Mouse (Mus musculus) lung, adult 2 months (tissue): ENCODE data around the gene Gpr176. TPM values are rescaled to one million over a fixed set of nuclear protein-coding genes. Genes with fewer than 3 reads are reported as not detected.

Source experiments
- DNase-seq: peaks from one replicate; pipeline ENCODE4 v3.0.0; 2022
- H3K4me1 ChIP-seq: fragments of 200-500 bp; 2 replicates; pipeline ENCODE4 v1.6.1; 2011; ENCODE audit warnings: low read length; ENCODE audit not compliant: control insufficient read depth, insufficient read depth
- H3K4me3 ChIP-seq: fragments of 200-500 bp; replicated peaks from 2 replicates; pipeline ENCODE3; 2011; ENCODE audit warnings: low read depth, mild to moderate bottlenecking, control low read depth, low read length; ENCODE audit errors: extremely low read depth
- CTCF ChIP-seq: fragments of 200-500 bp; IDR thresholded peaks from 2 replicates; pipeline ENCODE4 v1.5.1; 2011; ENCODE audit warnings: mild to moderate bottlenecking, low read length, control low read depth; ENCODE audit not compliant: insufficient read depth
- POLR2A ChIP-seq: fragments of 200-500 bp; IDR thresholded peaks from 2 replicates; pipeline ENCODE4 v1.6.1; 2011; ENCODE audit warnings: low read depth, mild to moderate bottlenecking, control low read depth, low read length, borderline replicate concordance; ENCODE audit errors: extremely low read depth
- WGBS: fragments of 180-500 bp; shearing (Covaris S2); methylation state at CpG from one replicate; pipeline ENCODE4 v1.1.7; 2018; 5-methylcytosine and 5-hydroxymethylcytosine counted together
- polyA plus RNA-seq: library from polyadenylated mRNA; depleted of rRNA; stranded (reverse); fragments of >200 nt; gene quantifications from 2 replicates; pipeline ENCODE4 v1.2.3, GENCODE M21; 2012; rRNA removed

Gene Gpr176
- polyA plus RNA-seq, 1 experiment, result 0.31 TPM

GRCm38 (mm10) chr2:118230544-118230943, 142.7 kb downstream of the Gpr176 start:
- H3K4me1 ChIP-seq, result no peaks in the 10 kb centered on the region
- WGBS, result 35% methylated on average over 3 of the region's 3 CpGs
- no peak for DNase-seq
- H3K4me3 ChIP-seq, result no peak overlapping the region
- TF ChIP-seq CTCF, result no peak
- no peak for TF ChIP-seq POLR2A

- TF ChIP-seq POLR2A, result no peak
- no peak for TF ChIP-seq CTCF
These were observed 144.6 kb downstream of the Gpr176 start for GRCm38 (mm10) chr2:118228486-118229079.

More at GRCm38 (mm10) chr2:118228486-118229079, 144.6 kb downstream of the Gpr176 start:
- no peak for DNase-seq
- Histone ChIP-seq H3K4me3 (no peak overlapping the region), H3K4me1 (no peaks in the 10 kb centered on the region)
- 87% methylated on average over 4 of the region's 4 CpGs for WGBS

Other genes with a start within 250 kb of the Gpr176 start
- gene Fsip1, start 116.5 kb downstream of the Gpr176 start, polyA plus RNA-seq, result 0.50 and 0.60 TPM in 2 replicates
- gene Eif2ak4, start 15.2 kb upstream of the Gpr176 start, polyA plus RNA-seq, result 11.1 and 12.2 TPM in 2 replicates
- 53.4 and 70.5 TPM in 2 replicates for gene Srp14, start 106.3 kb upstream of the Gpr176 start, polyA plus RNA-seq
- gene Bmf, start 176.3 kb upstream of the Gpr176 start, polyA plus RNA-seq, result 31.5 and 35.9 TPM in 2 replicates
- 1.0 and 2.7 TPM in 2 replicates for gene Bub1b, start 224.8 kb upstream of the Gpr176 start, polyA plus RNA-seq